Mouse (Mus musculus) limb, embryonic 10.5 days (tissue): ENCODE measurements around the gene Cdc42se1. TPM values are rescaled to one million over a fixed set of nuclear protein-coding genes. Genes with fewer than 3 reads are reported as not detected.

Source experiments
- DNase-seq: peaks from one replicate; pipeline ENCODE4 v3.0.0-alpha.2; 2017; ENCODE audit warnings: low spot score
- H3K27ac ChIP-seq: fragments of 300-500 bp; sonication (generic); 2 replicates; pipeline ENCODE4 v1.5.1; 2016; ENCODE audit warnings: mild to moderate bottlenecking
- H3K27me3 ChIP-seq: fragments of 300-500 bp; sonication (generic); 2 replicates; pipeline ENCODE4 v1.6.1; 2016; ENCODE audit warnings: low read depth, mild to moderate bottlenecking; ENCODE audit not compliant: poor library complexity, severe bottlenecking
- H3K36me3 ChIP-seq: fragments of 300-500 bp; sonication (generic); 2 replicates; pipeline ENCODE4 v1.6.1; 2016; ENCODE audit warnings: mild to moderate bottlenecking, moderate library complexity
- H3K4me1 ChIP-seq: fragments of 300-500 bp; sonication (generic); 2 replicates; pipeline ENCODE4 v1.6.1; 2016
- H3K4me3 ChIP-seq: fragments of 300-500 bp; sonication (generic); 2 replicates; pipeline ENCODE4 v1.5.1; 2016; ENCODE audit warnings: mild to moderate bottlenecking, moderate library complexity
- H3K9me3 ChIP-seq: fragments of 300-500 bp; sonication (generic); replicated peaks from 2 replicates; pipeline ENCODE4 v1.6.1; 2016; ENCODE audit warnings: mild to moderate bottlenecking
- WGBS: fragments of 180-500 bp; shearing (Covaris S2); methylation state at CpG from one replicate; pipeline ENCODE4 v1.1.7; 2016; 5-methylcytosine and 5-hydroxymethylcytosine counted together
- polyA plus RNA-seq: library from polyadenylated mRNA; unstranded; fragments of >200 nt; fragmentation: Nextera tagmentation; extraction: Ambion mirVana; gene quantifications from 2 replicates; pipeline ENCODE4 v1.2.1, GENCODE M21; 2016

The Cdc42se1 gene
- polyA plus RNA-seq, 1 experiment from 2014 or later = 82.6 TPM

GRCm38 (mm10) chr3:95284501-95285281 is 56.2 kb downstream of the Cdc42se1 start:
- H3K36me3 ChIP-seq = peaks cover 14% of the 10 kb centered on the region
- no peak overlapping the region for H3K27ac ChIP-seq
- no peaks in the 10 kb centered on the region for H3K9me3 ChIP-seq
- DNase-seq = no peak
- no peaks in the 10 kb centered on the region for H3K27me3 ChIP-seq
- peak overlapping the region; percentile 80 for H3K4me3 ChIP-seq
- H3K4me1 ChIP-seq = peaks cover 26% of the 10 kb centered on the region
- 90% methylated on average over 12 of the region's 12 CpGs for WGBS

DNA sequence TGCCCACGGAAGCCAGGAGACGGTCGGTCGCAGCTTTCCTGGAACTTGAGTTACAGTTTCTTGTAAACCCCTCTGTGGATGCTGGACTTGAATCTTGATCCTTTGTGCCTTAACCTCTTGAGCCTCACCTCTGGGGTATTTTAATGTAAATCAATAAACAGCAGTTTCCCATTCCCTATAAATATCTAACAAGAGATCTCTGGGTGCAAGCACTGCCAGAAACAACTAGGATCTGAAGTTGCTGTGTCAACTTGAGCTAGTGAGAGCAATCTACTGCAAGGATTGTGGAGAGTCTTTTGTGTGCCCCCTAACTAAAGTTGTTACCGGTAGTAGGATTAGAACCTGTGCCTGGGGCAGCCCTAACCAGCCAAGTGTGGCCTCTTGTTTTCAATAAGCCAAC is 56.9 kb downstream of the Cdc42se1 start:
- no peaks in the 10 kb centered on the region for H3K9me3 ChIP-seq
- peaks cover 21% of the 10 kb centered on the region for H3K36me3 ChIP-seq
- no peaks in the 10 kb centered on the region for H3K27me3 ChIP-seq
- no peak for DNase-seq
- peaks cover 26% of the 10 kb centered on the region for H3K4me1 ChIP-seq
- H3K4me3 ChIP-seq = no peak overlapping the region
- no peak overlapping the region for H3K27ac ChIP-seq
- 96% methylated on average over 5 of the region's 5 CpGs for WGBS

Other genes starting within 250 kb of the Cdc42se1 start
- 38.6 and 40.8 TPM in 2 replicates for gene Zfp687, start 213.3 kb upstream of the Cdc42se1 start, polyA plus RNA-seq
- 365 and 382 TPM in 2 replicates for gene Psmd4, start 186.1 kb upstream of the Cdc42se1 start, polyA plus RNA-seq
- gene Pip5k1a, start 121.8 kb upstream of the Cdc42se1 start, polyA plus RNA-seq = 18.6 and 21.7 TPM in 2 replicates
- 297 and 327 TPM in 2 replicates for gene Vps72, start 117.7 kb upstream of the Cdc42se1 start, polyA plus RNA-seq
- 1.2 and 1.4 TPM in 2 replicates for gene Tmod4, start 104.3 kb upstream of the Cdc42se1 start, polyA plus RNA-seq
- gene Scnm1, start 94.7 kb upstream of the Cdc42se1 start, polyA plus RNA-seq = 74.1 and 79.7 TPM in 2 replicates
- gene Lysmd1, start 94.6 kb upstream of the Cdc42se1 start, polyA plus RNA-seq = 12.6 and 16.2 TPM in 2 replicates
- gene Tnfaip8l2, start 86.4 kb upstream of the Cdc42se1 start, polyA plus RNA-seq = 0.35 and 1.9 TPM in 2 replicates
- gene Sema6c, start 68.3 kb upstream of the Cdc42se1 start, polyA plus RNA-seq = 8.9 and 15.8 TPM in 2 replicates
- 11.4 and 13.1 TPM in 2 replicates for gene Gabpb2, start 10.8 kb upstream of the Cdc42se1 start, polyA plus RNA-seq
- 12.0 and 12.3 TPM in 2 replicates for gene Mllt11, start 3.4 kb downstream of the Cdc42se1 start, polyA plus RNA-seq
- 0.65 and 0.92 TPM in 2 replicates for gene Gm128, start 12.9 kb downstream of the Cdc42se1 start, polyA plus RNA-seq
- 0.35 and 0.79 TPM in 2 replicates for gene Bnipl, start 22.5 kb downstream of the Cdc42se1 start, polyA plus RNA-seq
- 25.8 and 33.0 TPM in 2 replicates for gene Mindy1, start 52.6 kb downstream of the Cdc42se1 start, polyA plus RNA-seq
- gene Prune1, start 53.3 kb downstream of the Cdc42se1 start, polyA plus RNA-seq = 27.7 and 30.5 TPM in 2 replicates
- gene Anxa9, start 78.4 kb downstream of the Cdc42se1 start, polyA plus RNA-seq = 1.2 and 1.6 TPM in 2 replicates
- gene Cers2, start 86.1 kb downstream of the Cdc42se1 start, polyA plus RNA-seq = 131 and 144 TPM in 2 replicates
- gene Setdb1, start 128.5 kb downstream of the Cdc42se1 start, polyA plus RNA-seq = 57.1 and 62.9 TPM in 2 replicates
- gene 4930558C23Rik, start 174.1 kb downstream of the Cdc42se1 start, polyA plus RNA-seq = not detected in 2 replicates
- gene Arnt, start 205.7 kb downstream of the Cdc42se1 start, polyA plus RNA-seq = 32.3 and 43.5 TPM in 2 replicates